Mouse (Mus musculus) C2C12 (cell line): ENCODE data around the gene Slc35e1.

Source experiments
- CEBPB ChIP-seq: IDR thresholded peaks from one replicate; pipeline ENCODE4 v1.6.1; 2011; ENCODE audit warnings: low read depth, mild to moderate bottlenecking, control low read depth, moderate library complexity
- CTCF ChIP-seq: IDR thresholded peaks from one replicate; pipeline ENCODE4 v1.5.1; 2011; ENCODE audit not compliant: control insufficient read depth, insufficient read depth, insufficient read length
- FOSL1 ChIP-seq: IDR thresholded peaks from one replicate; pipeline ENCODE4 v1.8.0; 2011; ENCODE audit warnings: mild to moderate bottlenecking, low read length; ENCODE audit not compliant: poor library complexity, insufficient read depth, severe bottlenecking
- MAX ChIP-seq: IDR thresholded peaks from one replicate; pipeline ENCODE4 v1.6.1; 2011; ENCODE audit warnings: mild to moderate bottlenecking, control low read depth
- MYOD1 ChIP-seq: IDR thresholded peaks from one replicate; pipeline ENCODE4 v1.6.1; 2011; ENCODE audit warnings: low read depth; ENCODE audit not compliant: control insufficient read depth, insufficient read length
- MYOG ChIP-seq: IDR thresholded peaks from one replicate; pipeline ENCODE4 v1.6.1; 2011; ENCODE audit not compliant: control insufficient read depth, insufficient read length; ENCODE audit errors: extremely low read depth
- USF1 ChIP-seq: IDR thresholded peaks from one replicate; pipeline ENCODE4 v1.6.1; 2011; ENCODE audit warnings: low read depth, mild to moderate bottlenecking, control low read depth, moderate library complexity

DNA sequence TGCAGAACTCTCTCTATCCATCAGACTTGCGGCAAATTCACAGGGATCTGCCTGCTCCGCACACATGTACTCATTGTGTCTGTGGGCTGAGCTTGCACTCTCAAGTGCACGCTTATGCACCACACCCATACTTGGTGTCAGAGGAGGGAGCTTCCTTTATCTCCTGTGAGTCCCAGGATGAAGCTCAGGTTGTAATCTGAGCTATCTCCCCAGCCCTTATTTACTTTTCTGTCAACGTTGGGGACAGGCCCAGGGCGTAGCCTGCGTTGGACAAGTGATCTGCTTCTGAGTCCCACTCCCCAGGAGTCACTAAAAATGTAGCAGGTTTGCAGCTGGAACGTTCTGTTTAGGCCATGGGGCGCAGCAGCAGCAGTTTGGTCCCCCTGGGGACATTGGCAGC is 40.9 kb downstream of the Slc35e1 start:
- TF ChIP-seq CTCF (no peak), MYOG (no peak), CEBPB (no peak), MYOD1 (no peak), USF1 (no peak), FOSL1 (no peak), MAX (no peak)
